Mouse (Mus musculus) midbrain, postnatal 0 days (tissue): Measurements from ENCODE around the gene Stim2. TPM values are rescaled to one million over a fixed set of nuclear protein-coding genes. Genes with fewer than 3 reads are reported as not detected.
A peak's percentile ranks its signal among the peaks of the same experiment; 100 is the strongest.

Experiments used
- ATAC-seq: fragments of 200-750 bp; cut with Nextera tagmentation; 2 replicates; pipeline ENCODE4 v1.8.0; 2017; ENCODE audit warnings: moderate number of reproducible peaks, mild to moderate bottlenecking, moderate TSS enrichment, moderate library complexity; ENCODE audit not compliant: low FRiP score
- DNase-seq: peaks from one replicate; pipeline ENCODE4 v3.0.0-alpha.2; 2015; ENCODE audit warnings: low spot score
- H3K27ac ChIP-seq: fragments of 300-500 bp; sonication (generic); 2 replicates; pipeline ENCODE4 v1.5.1; 2014; ENCODE audit warnings: low read depth, mild to moderate bottlenecking, low read length, mixed read lengths
- H3K27me3 ChIP-seq: fragments of 300-500 bp; sonication (generic); 2 replicates; pipeline ENCODE4 v1.6.1; 2014; ENCODE audit warnings: low read length, control low read depth, mixed read lengths; ENCODE audit not compliant: insufficient read depth
- H3K36me3 ChIP-seq: fragments of 300-500 bp; sonication (generic); 2 replicates; pipeline ENCODE4 v1.6.1; 2014; ENCODE audit warnings: low read length, control low read depth, mixed read lengths; ENCODE audit not compliant: insufficient read depth
- H3K4me1 ChIP-seq: fragments of 300-500 bp; sonication (generic); 2 replicates; pipeline ENCODE4 v1.6.1; 2014; ENCODE audit warnings: mild to moderate bottlenecking, control low read depth, antibody characterized with exemption, low read length, mixed read lengths; ENCODE audit not compliant: insufficient read depth
- H3K4me2 ChIP-seq: fragments of 300-500 bp; sonication (generic); 2 replicates; pipeline ENCODE4 v1.6.1; 2014; ENCODE audit warnings: low read depth, mild to moderate bottlenecking, low read length, mixed read lengths; ENCODE audit not compliant: poor library complexity, severe bottlenecking
- H3K4me3 ChIP-seq: fragments of 300-500 bp; sonication (generic); 2 replicates; pipeline ENCODE4 v1.5.1; 2014; ENCODE audit warnings: low read depth, mild to moderate bottlenecking, low read length, moderate library complexity
- H3K9ac ChIP-seq: fragments of 300-500 bp; sonication (generic); replicated peaks from 2 replicates; pipeline ENCODE4 v1.6.1; 2014; ENCODE audit warnings: mild to moderate bottlenecking, low read length, moderate library complexity, mixed read lengths; ENCODE audit not compliant: poor library complexity, severe bottlenecking
- H3K9me3 ChIP-seq: fragments of 300-500 bp; sonication (generic); 2 replicates; pipeline ENCODE4 v1.6.1; 2016; ENCODE audit warnings: low read length, control low read depth
- CTCF ChIP-seq: IDR thresholded peaks from 2 replicates; pipeline ENCODE4 v1.5.1; 2016; ENCODE audit warnings: antibody characterized with exemption, mild to moderate bottlenecking
- WGBS: fragments of 180-500 bp; shearing (Covaris S2); extraction: QIAGEN DNeasy Blood & Tissue Kit; methylation state at CpG from one replicate; pipeline ENCODE4 v1.1.7; 2014; 5-methylcytosine and 5-hydroxymethylcytosine counted together
- polyA plus RNA-seq: library from polyadenylated mRNA; unstranded; fragments of >200 nt; fragmentation: Nextera tagmentation; extraction: Ambion mirVana; gene quantifications from 2 replicates; pipeline ENCODE4 v1.2.1, GENCODE M21; 2015
- total RNA-seq: library from RNA; depleted of rRNA; stranded (reverse); fragments of >200 nt; gene quantifications from 2 replicates; pipeline ENCODE4 v1.2.3, GENCODE M21; 2014; rRNA removed

Stim2 gene
- total and polyA plus RNA-seq, 2 experiments from 2014 or later = 29.2 to 34.9 TPM

DNA sequence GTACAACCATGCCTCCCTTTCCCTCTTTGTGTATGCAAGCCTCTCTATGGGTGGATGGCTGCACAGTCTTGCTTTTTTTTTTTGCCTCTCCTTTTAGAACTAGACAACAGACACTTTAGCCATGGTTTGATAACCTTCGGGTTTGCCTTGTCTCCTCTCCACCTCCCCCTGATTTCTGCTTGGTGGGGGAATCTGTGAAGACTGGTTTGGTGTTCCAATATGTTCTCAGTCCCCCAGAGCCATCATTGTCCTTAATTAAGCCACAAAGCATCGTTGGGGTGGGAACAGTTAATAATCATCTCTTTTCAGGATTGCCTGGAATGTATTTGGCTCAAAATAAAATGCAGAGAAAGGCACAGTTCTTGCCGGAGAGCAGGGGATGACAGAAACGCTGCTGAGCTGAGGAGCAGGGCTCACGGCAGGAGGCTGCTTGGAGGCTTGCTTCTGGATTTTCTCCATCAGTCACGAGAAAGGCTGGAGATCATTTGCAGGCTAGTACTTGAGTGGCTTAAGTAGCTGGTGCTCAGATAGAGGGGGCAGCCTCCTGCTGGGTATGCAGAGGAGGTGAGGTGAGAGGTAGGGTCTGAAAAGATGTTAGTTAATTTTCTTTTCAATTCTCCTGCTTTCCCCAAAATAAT, 161.0 kb downstream of the Stim2 start:
- peaks cover 10% of the 10 kb centered on the region; the same call in 1 of the 2 replicates for H3K4me1 ChIP-seq
- no peak for TF ChIP-seq CTCF
- no peak overlapping the region for H3K9ac ChIP-seq
- H3K4me3 ChIP-seq = no peak overlapping the region
- no peaks in the 10 kb centered on the region for H3K9me3 ChIP-seq
- H3K27me3 ChIP-seq = no peaks in the 10 kb centered on the region
- H3K36me3 ChIP-seq = no peaks in the 10 kb centered on the region
- no peak for ATAC-seq
- H3K27ac ChIP-seq = peak overlapping the region; percentile 21
- 2% methylated on average over 6 of the region's 6 CpGs for WGBS
- H3K4me2 ChIP-seq = no peak overlapping the region
- DNase-seq = peak; percentile 51

DNA sequence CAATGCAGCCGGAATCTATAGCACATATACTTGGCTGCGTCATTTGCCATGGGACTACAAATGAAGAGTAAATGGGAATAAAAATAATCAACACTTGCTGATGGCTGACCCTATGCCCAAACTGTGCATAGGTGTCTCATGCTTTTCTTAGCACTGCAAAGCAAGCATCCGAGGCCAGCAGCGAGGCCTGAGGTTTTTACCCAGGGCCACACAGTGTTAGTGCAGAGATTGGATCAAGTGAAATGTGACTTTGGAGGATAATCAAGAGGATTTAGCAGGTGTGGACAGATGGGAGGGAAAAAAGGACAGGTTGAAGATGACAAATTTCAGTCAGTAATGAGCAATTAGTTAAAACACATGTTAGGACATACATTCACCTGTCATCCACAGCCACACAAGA, 162.3 kb downstream of the Stim2 start:
- H3K9ac ChIP-seq = no peak overlapping the region
- ATAC-seq (no peak), DNase-seq (no peak)
- WGBS = 94% methylated on average over 4 of the region's 4 CpGs
- no peak overlapping the region for H3K27ac ChIP-seq
- no peaks in the 10 kb centered on the region for H3K36me3 ChIP-seq
- TF ChIP-seq CTCF = no peak
- no peaks in the 10 kb centered on the region for H3K27me3 ChIP-seq
- H3K4me1 ChIP-seq = peaks cover 10% of the 10 kb centered on the region; the same call in 1 of the 2 replicates
- H3K4me2 ChIP-seq = no peak overlapping the region
- no peaks in the 10 kb centered on the region for H3K9me3 ChIP-seq
- no peak overlapping the region for H3K4me3 ChIP-seq

DNA sequence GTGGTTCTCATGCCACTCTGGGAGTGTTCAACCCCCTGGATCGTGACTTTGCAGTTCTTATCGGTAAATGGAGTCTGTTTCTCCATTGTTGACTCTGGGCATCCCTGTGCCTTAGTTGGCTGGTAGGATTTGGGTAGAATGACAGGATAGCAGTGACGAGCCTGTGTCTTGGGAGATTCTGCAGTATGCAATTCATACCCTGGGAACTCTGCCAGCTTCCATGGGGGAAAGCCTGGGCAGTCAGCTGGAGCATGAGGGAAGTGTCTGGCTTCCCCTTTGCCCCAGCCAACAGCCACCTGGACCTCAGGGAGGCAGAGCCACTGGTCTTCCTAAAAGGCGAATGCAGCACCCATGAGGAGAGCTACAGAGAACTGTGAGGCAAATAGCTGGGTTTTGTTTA, 165.6 kb downstream of the Stim2 start:
- H3K36me3 ChIP-seq = no peaks in the 10 kb centered on the region
- H3K27ac ChIP-seq = no peak overlapping the region
- 69% methylated on average over 4 of the region's 4 CpGs for WGBS
- H3K4me1 ChIP-seq = peaks cover 7% of the 10 kb centered on the region; the same call in 1 of the 2 replicates
- no peak for TF ChIP-seq CTCF
- H3K4me2 ChIP-seq = no peak overlapping the region
- ATAC-seq (no peak), DNase-seq (peak; percentile 56)
- no peak overlapping the region for H3K4me3 ChIP-seq
- H3K9me3 ChIP-seq = no peaks in the 10 kb centered on the region
- H3K27me3 ChIP-seq = no peaks in the 10 kb centered on the region
- H3K9ac ChIP-seq = no peak overlapping the region

Other genes starting within 250 kb of the Stim2 start
- gene Tbc1d19, start 188.9 kb upstream of the Stim2 start, total RNA-seq = 50.6 and 55.4 TPM in 2 replicates
- gene Tbc1d19, start 188.9 kb upstream of the Stim2 start, polyA plus RNA-seq = 44.0 and 47.2 TPM in 2 replicates